Mouse (Mus musculus): ENCODE data around the gene Cyp2ab1. TPM values are rescaled to one million over a fixed set of nuclear protein-coding genes. Genes with fewer than 3 reads are reported as not detected.

The Cyp2ab1 gene
- not detected in 4 replicates for total RNA-seq (2023)

GRCm38 (mm10) chr16:20325286-20325685 lies at the start of gene Cyp2ab1:
Gene Cyp2ab1 (minus strand): TSS chr16:20325404.

GRCm38 (mm10) chr16:20301770-20302649 lies 23.2 kb downstream of the Cyp2ab1 start, which contains the start of gene Parl:
Gene Parl (minus strand): TSS chr16:20302387.

Other genes with a start within 250 kb of the Cyp2ab1 start
- 303 to 339 TPM (median 310 TPM) in 4 replicates for gene Klhl24, start 227.9 kb downstream of the Cyp2ab1 start, total RNA-seq (2023)
- 53.1 to 64.4 TPM (median 58.2 TPM) in 4 replicates for gene Yeats2, start 184.3 kb downstream of the Cyp2ab1 start, total RNA-seq (2023)
- not detected in 4 replicates for gene Map6d1, start 84.0 kb downstream of the Cyp2ab1 start, total RNA-seq (2023)
- gene Parl, start 23.0 kb downstream of the Cyp2ab1 start, total RNA-seq (2023), result 50.6 to 73.2 TPM (median 61.4 TPM) in 4 replicates
- 23.8 to 28.1 TPM (median 25.8 TPM) in 4 replicates for gene Abcc5, start 101.0 kb upstream of the Cyp2ab1 start, total RNA-seq (2023)
- 42.8 to 52.1 TPM (median 47.2 TPM) in 4 replicates for gene Eif2b5, start 173.4 kb upstream of the Cyp2ab1 start, total RNA-seq (2023)
- gene Dvl3, start 191.6 kb upstream of the Cyp2ab1 start, total RNA-seq (2023), result 41.5 to 43.6 TPM (median 42.6 TPM) in 4 replicates
- 160 to 184 TPM (median 175 TPM) in 4 replicates for gene Ap2m1, start 210.1 kb upstream of the Cyp2ab1 start, total RNA-seq (2023)
- gene Abcf3, start 223.2 kb upstream of the Cyp2ab1 start, total RNA-seq (2023), result 90.6 to 104 TPM (median 98.3 TPM) in 4 replicates

Measured in B cell, adult 62 days (primary cell).